Mouse (Mus musculus) cerebellum, postnatal 25 days (tissue): ENCODE data around the gene Pcnp.
"Not testable (repeated sequence)": the region's sequence is repeated elsewhere in the genome, so short reads cannot be mapped to it uniquely, and the experiment has no call there.

Source experiments
- DNase-seq, 2 experiments: peaks; one replicate each; pipeline ENCODE4 v3.0.0; 2021; ENCODE audit warnings: mixed read lengths in 2 of 2

The Pcnp gene

DNA sequence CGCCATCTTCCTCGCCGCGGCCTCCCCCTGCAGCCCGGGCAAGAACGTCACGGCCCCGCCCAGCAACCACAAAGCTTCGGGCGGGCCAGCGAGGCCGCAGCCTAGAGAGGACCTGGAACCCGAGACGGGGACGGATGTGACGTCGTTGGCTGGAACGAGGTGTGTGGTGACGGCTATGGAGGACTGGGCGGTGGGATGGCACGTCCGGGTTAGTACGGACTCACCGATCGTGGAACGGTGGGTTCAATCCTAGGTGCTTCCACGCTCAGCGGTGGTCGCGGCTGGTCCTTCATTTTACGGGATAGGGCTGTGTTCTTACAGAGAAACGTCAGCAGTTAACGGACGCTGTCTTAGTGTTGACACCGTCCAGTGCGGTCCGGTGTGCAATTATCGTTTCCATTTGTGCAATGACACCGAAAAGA lies at the start of gene Pcnp:
TSS of gene Pcnp (minus strand) at position 79 of the 422 bp plus-strand sequence.
- DNase-seq: peak; percentile 97 to 98

DNA sequence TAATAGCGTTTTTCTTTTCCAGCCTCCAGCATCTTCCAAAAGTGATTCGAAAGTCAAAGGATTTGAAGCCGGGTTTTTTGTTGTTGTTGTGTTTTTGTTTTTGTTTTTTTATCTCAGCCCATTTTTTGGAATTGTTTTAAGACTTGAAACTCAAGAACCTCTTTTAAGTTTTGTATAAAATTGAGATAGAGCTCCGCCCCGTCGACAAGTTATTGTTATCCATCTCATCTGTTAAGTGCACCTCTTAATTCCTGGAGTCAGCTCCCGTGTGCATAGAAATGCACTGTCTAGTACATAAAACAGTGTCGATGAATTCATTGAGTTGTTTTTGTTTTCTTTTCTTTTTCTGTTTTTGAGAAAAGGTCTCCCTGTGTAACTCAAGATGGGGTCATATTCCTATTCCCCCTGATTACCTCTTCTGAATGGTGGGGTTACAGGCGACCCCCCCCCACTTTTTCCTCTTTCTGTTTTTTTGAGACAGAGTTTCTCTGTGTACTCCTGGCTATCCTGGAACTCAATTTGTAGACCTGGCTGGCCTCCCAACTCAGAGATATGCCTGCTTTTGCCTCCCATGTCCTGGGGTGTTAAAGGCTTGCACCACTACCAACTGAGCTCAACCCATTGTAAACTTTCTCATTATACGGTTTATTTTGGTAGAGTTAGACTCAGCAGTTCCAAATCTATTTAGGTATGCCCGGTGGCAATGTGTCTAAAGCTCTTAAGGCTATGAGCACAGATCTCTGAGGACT lies 46.8 kb upstream of the Pcnp start:
- peak; percentile 22 to 33 for DNase-seq

DNA sequence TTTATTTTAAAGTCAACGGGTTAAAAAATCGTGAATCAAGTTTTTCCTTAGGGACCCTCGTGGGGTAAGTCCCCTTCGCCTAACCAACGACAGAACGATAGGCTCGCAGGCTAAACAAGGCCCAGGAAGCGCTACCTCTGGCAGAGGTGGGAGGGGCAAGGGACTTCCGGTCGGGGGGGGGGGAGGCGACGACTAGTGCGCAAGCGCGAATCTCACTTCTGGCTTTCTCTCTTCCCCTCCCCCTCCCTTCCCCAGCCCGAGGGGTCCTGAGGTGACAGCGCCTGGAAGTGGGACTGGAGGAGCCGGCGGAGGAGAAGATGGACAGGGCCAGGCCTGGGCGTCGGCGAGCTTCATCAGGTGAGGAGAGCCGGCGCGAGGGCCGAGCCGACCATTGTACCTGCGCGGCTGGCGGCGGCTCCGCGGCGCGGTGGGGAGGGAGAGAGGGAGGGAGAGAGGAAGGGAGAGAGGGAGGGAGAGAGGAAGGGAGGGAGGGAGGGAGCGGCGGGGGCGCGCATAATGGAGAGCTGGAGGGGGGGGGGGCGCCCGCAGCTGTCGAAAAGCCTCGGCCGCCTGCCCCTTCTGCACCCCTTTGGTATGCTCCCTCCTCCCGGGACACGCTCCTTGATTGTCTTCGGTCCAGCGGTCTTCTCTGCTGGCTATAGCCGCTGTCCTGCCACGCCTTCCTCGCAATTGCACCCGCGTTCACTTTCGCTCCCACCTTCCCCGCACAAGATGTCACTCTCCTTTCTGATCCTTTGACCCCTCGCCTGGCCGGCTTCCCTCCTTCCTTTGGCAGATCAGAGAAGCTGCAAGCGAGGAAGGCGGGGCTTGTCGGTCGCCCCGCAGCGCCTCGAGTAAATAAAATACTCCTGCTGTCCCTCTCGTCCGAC lies 45.9 kb upstream of the Pcnp start:
- DNase-seq: peak; percentile 86 to 89

DNA sequence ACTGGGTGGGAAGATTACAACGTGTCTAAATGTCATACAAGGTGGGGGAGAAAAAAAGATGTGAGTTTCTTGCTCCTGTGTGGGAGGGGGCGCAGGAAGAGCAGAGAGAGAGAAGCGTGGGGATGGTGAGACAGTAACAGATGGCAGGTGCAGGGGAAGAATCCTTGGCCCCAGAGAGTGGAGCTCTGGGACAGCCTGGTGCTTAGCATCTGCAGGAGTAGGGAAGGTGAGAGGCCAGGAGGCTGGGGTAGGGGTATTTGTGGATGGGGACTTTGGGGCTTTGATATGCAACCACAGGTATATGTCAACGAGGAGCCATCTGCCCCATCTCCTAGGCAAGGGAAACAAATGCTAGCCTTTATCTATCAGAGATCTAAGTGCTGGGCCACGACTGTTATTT lies 45.0 kb upstream of the Pcnp start:
- DNase-seq: peak; percentile 14 to 16

DNA sequence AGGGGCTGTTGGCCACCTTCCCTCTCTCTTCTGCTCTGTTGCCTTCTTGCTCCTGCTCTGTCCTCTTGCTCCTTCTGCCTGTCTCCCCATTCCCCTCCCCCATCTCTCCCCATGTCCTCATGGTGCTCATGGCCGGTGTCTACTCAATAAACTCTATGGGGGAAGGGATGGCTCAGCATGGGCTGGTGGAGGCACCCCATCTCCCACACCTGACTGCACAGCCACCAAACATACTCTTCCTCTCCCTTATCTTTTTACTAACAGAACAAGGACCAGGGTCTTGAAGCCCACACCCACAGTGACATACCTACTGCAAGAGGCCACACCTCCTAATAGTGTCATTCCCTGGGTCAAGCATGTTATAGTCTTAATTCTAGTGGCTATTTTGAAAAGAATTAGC lies 44.6 kb upstream of the Pcnp start:
- DNase-seq: no peak

DNA sequence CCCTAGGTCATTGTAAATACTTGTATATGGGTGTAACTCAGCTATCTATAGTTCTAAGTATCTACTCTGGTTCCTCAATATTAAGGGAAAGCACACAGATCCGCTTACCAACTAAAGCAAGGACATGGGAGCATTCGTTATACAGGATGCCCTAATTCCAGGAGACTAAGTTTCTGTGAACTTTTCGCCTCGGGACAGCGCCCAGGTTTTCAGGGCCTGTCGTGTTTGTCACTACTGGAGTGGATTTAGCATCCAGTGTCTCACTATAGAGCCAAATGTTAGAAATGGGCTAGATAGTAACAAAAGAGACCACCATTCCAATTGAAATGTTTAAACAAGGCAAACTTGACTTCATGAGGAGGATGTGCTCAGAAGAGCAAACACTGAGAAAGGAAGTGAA lies 43.6 kb upstream of the Pcnp start:
- not testable (repeated sequence) for DNase-seq

- DNase-seq: no peak
Observed at GRCm38 (mm10) chr16:56072533-56072932, 43.0 kb upstream of the Pcnp start.

GRCm38 (mm10) chr16:56071317-56072232 lies 42.0 kb upstream of the Pcnp start:
- DNase-seq: no peak

- DNase-seq: no peak
Observed at GRCm38 (mm10) chr16:56068523-56069070, 39.1 kb upstream of the Pcnp start.

GRCm38 (mm10) chr16:56066113-56066512 lies 36.6 kb upstream of the Pcnp start:
- DNase-seq: no peak

- DNase-seq: peak; percentile 64 to 74
Observed at GRCm38 (mm10) chr16:56064334-56064990, 34.9 kb upstream of the Pcnp start.

- DNase-seq: no peak
Observed at GRCm38 (mm10) chr16:56062981-56063380, 33.4 kb upstream of the Pcnp start.

DNA sequence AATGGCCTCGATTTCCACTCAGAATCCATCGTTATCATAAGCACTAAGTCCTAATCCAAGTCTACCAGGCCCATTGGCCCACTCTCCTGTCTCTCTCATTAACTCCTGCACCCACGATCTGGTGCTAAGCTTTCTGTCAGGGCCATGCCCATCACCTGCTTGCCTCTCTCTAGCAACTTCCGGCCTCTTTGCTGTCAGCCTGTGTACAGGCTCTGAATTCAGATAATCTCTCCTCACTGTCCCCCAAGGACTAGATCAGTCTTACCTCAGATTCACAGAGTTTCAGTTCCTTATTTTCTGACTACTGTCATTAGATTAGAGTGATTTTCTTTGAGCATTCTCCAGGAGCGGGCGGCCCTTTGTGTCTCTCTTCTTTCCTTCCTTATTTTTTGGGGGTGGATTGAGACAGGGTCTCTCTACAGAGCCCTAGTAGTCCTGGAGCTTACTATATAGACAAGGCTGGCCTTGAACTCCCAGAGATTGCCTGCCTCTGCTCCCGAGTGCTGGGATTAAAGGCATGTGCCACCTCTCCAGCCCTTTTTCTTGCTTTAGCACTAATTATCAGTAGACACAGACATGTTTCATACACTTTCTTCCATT lies 32.6 kb upstream of the Pcnp start:
- no peak for DNase-seq

DNA sequence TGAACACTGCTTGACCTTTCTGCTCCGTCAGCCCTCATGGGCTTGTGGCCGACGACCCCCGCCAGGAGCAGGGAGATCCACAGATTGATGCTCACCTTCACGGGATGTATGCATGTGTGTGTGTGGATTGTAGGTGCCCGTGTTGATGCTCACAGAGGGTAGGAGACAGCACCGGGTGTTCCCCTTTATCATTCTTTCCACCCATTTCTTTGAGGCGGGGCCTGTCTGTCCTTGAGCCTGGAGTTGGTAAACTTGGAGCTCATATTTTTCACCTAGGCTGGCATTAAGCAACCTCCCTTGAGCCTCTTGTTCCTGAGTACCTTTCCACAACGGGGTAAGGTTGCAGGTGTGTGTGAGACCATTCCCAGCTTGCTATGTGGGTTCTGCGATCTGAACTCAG lies 28.6 kb upstream of the Pcnp start:
- DNase-seq: no peak

- no peak for DNase-seq
Observed at GRCm38 (mm10) chr16:56056944-56057590, 27.5 kb upstream of the Pcnp start.

GRCm38 (mm10) chr16:56055911-56056310 lies 26.4 kb upstream of the Pcnp start:
- no peak for DNase-seq

DNA sequence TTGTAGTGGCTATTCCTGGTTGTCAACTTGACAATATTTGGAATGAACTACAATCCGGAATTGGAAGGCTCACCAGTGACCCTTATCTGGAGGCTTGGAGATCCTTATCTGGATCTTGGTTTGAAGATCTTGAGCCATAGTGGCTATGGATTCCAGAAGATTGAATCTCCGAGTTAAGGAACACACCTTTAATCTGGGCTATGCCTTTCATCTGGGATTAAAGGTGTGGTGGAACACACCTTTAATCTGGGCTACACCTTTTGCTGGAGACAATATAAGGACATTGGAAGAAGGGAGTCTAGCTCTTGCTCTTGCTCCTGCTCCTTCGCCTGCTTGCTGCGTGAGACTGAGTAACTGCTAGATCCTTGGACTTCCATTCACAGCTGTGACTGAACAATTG lies 18.5 kb upstream of the Pcnp start, which contains the start of gene Senp7:
TSS of gene Senp7 (plus strand) at position 301 of the 400 bp plus-strand sequence.
- not testable (repeated sequence) for DNase-seq

GRCm38 (mm10) chr16:56038090-56038489 lies 8.6 kb upstream of the Pcnp start:
- no peak for DNase-seq

GRCm38 (mm10) chr16:56037138-56038010 lies 7.8 kb upstream of the Pcnp start, which contains the start of gene Trmt10c:
Gene Trmt10c (minus strand): TSS chr16:56037819.
- DNase-seq: peak; percentile 96 to 99

DNA sequence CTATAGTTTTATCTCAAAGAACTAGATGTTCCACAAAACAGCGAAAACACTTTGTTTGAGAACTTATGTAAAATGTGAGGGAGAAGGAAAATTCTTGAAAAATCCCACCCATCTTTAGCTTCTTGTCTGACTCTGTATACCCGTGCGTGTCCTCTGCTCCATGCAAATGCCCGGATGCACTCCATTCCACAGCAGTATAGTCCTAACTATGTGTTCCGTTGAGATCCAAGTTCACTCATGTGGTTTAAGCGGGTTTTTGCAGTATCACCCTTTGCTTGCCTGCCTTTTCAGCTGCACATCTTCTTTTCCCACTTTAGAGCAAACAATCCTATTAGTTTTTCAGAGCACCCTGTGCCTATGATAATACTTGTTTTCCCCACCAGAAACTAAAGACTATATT lies 7.0 kb upstream of the Pcnp start:
- no peak for DNase-seq
